Mouse (Mus musculus) 416B (cell line): Measurements from ENCODE around the gene Robo1.
"Not testable (repeated sequence)": the region's sequence is repeated elsewhere in the genome, so short reads cannot be mapped to it uniquely, and the experiment has no call there.

Source experiments
- DNase-seq: peaks from one replicate; pipeline ENCODE4 v3.0.0; 2011; ENCODE audit warnings: low read depth

Robo1 gene

GRCm38 (mm10) chr16:72444428-72445135, 136.5 kb downstream of the Robo1 start:
- no peak for DNase-seq

- no peak for DNase-seq
Measured at GRCm38 (mm10) chr16:72458155-72458554, 150.0 kb downstream of the Robo1 start.

GRCm38 (mm10) chr16:72458576-72458975, 150.5 kb downstream of the Robo1 start:
- no peak for DNase-seq

GRCm38 (mm10) chr16:72465696-72466095, 157.6 kb downstream of the Robo1 start:
- no peak for DNase-seq

GRCm38 (mm10) chr16:72470037-72470673, 162.0 kb downstream of the Robo1 start:
- DNase-seq = no peak

GRCm38 (mm10) chr16:72510716-72511199, 202.7 kb downstream of the Robo1 start:
- DNase-seq = no peak

GRCm38 (mm10) chr16:72531337-72531736, 223.2 kb downstream of the Robo1 start:
- DNase-seq = no peak

- no peak for DNase-seq
Measured at GRCm38 (mm10) chr16:72533900-72534571, 225.9 kb downstream of the Robo1 start.

GRCm38 (mm10) chr16:72538171-72538570, 230.1 kb downstream of the Robo1 start:
- no peak for DNase-seq

- DNase-seq = no peak
Measured at GRCm38 (mm10) chr16:72543928-72544327, 235.8 kb downstream of the Robo1 start.

GRCm38 (mm10) chr16:72544950-72545349, 236.8 kb downstream of the Robo1 start:
- DNase-seq = no peak

GRCm38 (mm10) chr16:72551672-72552243, 243.7 kb downstream of the Robo1 start:
- DNase-seq = no peak

- no peak for DNase-seq
Measured at GRCm38 (mm10) chr16:72553713-72554112, 245.6 kb downstream of the Robo1 start.

GRCm38 (mm10) chr16:72562149-72562548, 254.0 kb downstream of the Robo1 start:
- not testable (repeated sequence) for DNase-seq

- no peak for DNase-seq
Measured at GRCm38 (mm10) chr16:72563196-72563963, 255.3 kb downstream of the Robo1 start.

GRCm38 (mm10) chr16:72575171-72575570, 267.1 kb downstream of the Robo1 start:
- DNase-seq = no peak

GRCm38 (mm10) chr16:72576956-72577355, 268.9 kb downstream of the Robo1 start:
- DNase-seq = no peak

- no peak for DNase-seq
Measured at GRCm38 (mm10) chr16:72584454-72585159, 276.5 kb downstream of the Robo1 start.

GRCm38 (mm10) chr16:72585160-72585813, 277.2 kb downstream of the Robo1 start:
- DNase-seq = no peak

GRCm38 (mm10) chr16:72587376-72588072, 279.4 kb downstream of the Robo1 start:
- DNase-seq = no peak
